Mouse (Mus musculus) embryonic facial prominence, embryonic 10.5 days (tissue): Measurements from ENCODE around the gene Gnptab. TPM values are rescaled to one million over a fixed set of nuclear protein-coding genes. Genes with fewer than 3 reads are reported as not detected.
"Not testable (repeated sequence)": the region's sequence is repeated elsewhere in the genome, so short reads cannot be mapped to it uniquely, and the experiment has no call there.

Experiments used
- DNase-seq: peaks from one replicate; pipeline ENCODE4 v3.0.0-alpha.2; 2017; ENCODE audit warnings: low spot score
- H3K27ac ChIP-seq: fragments of 300-500 bp; sonication (generic); replicated peaks from 2 replicates; pipeline ENCODE4 v1.5.1; 2016; ENCODE audit warnings: mild to moderate bottlenecking
- H3K27me3 ChIP-seq: fragments of 300-500 bp; sonication (generic); replicated peaks from 2 replicates; pipeline ENCODE4 v1.6.1; 2016; ENCODE audit warnings: low read depth, mild to moderate bottlenecking; ENCODE audit not compliant: poor library complexity, severe bottlenecking
- H3K36me3 ChIP-seq: fragments of 300-500 bp; sonication (generic); replicated peaks from 2 replicates; pipeline ENCODE4 v1.6.1; 2016; ENCODE audit warnings: mild to moderate bottlenecking, moderate library complexity
- H3K4me1 ChIP-seq: fragments of 300-500 bp; sonication (generic); 2 replicates; pipeline ENCODE4 v1.6.1; 2016
- H3K4me3 ChIP-seq: fragments of 300-500 bp; sonication (generic); 2 replicates; pipeline ENCODE4 v1.5.1; 2016; ENCODE audit warnings: mild to moderate bottlenecking, moderate library complexity
- H3K9me3 ChIP-seq: fragments of 300-500 bp; sonication (generic); 2 replicates; pipeline ENCODE4 v1.6.1; 2016; ENCODE audit warnings: mild to moderate bottlenecking
- WGBS: fragments of 180-500 bp; shearing (Covaris S2); methylation state at CpG from one replicate; pipeline ENCODE4 v1.1.7; 2016; 5-methylcytosine and 5-hydroxymethylcytosine counted together
- polyA plus RNA-seq: library from polyadenylated mRNA; unstranded; fragments of >200 nt; fragmentation: Nextera tagmentation; extraction: Ambion mirVana; gene quantifications from 2 replicates; pipeline ENCODE4 v1.2.1, GENCODE M21; 2016

Gnptab gene
- polyA plus RNA-seq, 1 experiment from 2014 or later: 8.4 TPM

GRCm38 (mm10) chr10:88356114-88356982 is 22.6 kb upstream of the Gnptab start:
- peak overlapping the region; percentile 69 for H3K4me3 ChIP-seq
- H3K27ac ChIP-seq: peak overlapping the region; percentile 71
- WGBS: 8% methylated on average over 21 of the region's 21 CpGs
- H3K9me3 ChIP-seq: peaks cover 3% of the 10 kb centered on the region; the same call in 1 of the 2 replicates
- peaks cover 11% of the 10 kb centered on the region for H3K4me1 ChIP-seq
- no peaks in the 10 kb centered on the region for H3K36me3 ChIP-seq
- H3K27me3 ChIP-seq: peaks cover 38% of the 10 kb centered on the region
- no peak for DNase-seq

GRCm38 (mm10) chr10:88356983-88357559 is 21.9 kb upstream of the Gnptab start:
- peak; percentile 69 for DNase-seq
- H3K9me3 ChIP-seq: peaks cover 3% of the 10 kb centered on the region; the same call in 1 of the 2 replicates
- peak overlapping the region; percentile 71 for H3K27ac ChIP-seq

DNA sequence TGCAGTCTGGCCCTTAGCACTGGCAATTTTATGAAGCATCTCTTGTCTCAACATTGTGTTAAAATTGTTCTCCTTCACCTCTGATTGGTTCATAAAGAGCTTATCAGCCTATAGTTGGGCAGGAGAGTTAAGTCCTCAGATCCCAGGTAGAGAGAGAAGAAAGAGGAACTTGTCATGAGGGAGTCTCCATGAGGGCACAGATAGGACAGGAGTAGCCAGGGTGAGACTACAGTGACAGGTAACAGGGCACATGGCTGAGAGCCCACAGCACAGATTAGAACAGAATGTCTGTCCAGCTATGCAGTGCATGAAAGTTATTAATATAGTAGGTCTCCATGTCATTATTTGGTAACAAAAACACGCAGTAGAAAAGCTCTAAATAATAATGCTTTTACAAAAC is 16.7 kb upstream of the Gnptab start:
- peaks cover 15% of the 10 kb centered on the region for H3K27me3 ChIP-seq
- WGBS: 74% methylated on average over 1 of the region's 1 CpGs
- H3K4me1 ChIP-seq: peaks cover under 1% of the 10 kb centered on the region
- DNase-seq: no peak
- H3K36me3 ChIP-seq: no peaks in the 10 kb centered on the region
- H3K27ac ChIP-seq: no peak overlapping the region
- no peak overlapping the region for H3K4me3 ChIP-seq
- H3K9me3 ChIP-seq: peaks cover 3% of the 10 kb centered on the region; the same call in 1 of the 2 replicates

More at GRCm38 (mm10) chr10:88356983-88357559, 21.9 kb upstream of the Gnptab start:
- 3% methylated on average over 47 of the region's 47 CpGs for WGBS
- Histone ChIP-seq H3K4me1 (peaks cover 11% of the 10 kb centered on the region), H3K27me3 (peaks cover 38% of the 10 kb centered on the region), H3K4me3 (peak overlapping the region; percentile 69), H3K36me3 (no peaks in the 10 kb centered on the region)

DNA sequence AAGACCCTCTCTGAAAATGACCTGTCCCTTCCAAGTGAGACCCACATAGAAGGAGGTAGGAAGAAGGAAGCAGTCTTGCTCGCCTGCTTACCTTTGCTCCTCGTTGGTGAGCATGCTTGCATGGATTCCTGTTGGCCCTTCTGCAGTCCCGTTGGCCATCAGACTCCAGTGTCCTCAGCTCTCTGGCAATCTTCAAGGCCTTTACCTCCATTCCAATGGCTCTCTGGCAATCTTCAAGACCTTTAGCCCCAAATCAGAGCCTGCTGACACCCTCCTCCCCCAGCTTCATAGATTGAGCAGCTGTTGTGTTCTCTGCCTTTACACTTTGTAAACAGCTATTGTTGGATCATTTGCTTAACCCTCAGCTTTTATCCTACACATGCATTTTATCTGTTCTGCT is 14.7 kb upstream of the Gnptab start:
- DNase-seq: no peak
- H3K4me1 ChIP-seq: no peaks in the 10 kb centered on the region
- H3K27ac ChIP-seq: no peak overlapping the region
- 83% methylated on average over 3 of the region's 3 CpGs for WGBS
- H3K27me3 ChIP-seq: no peaks in the 10 kb centered on the region
- no peak overlapping the region for H3K4me3 ChIP-seq
- no peaks in the 10 kb centered on the region for H3K9me3 ChIP-seq
- H3K36me3 ChIP-seq: no peaks in the 10 kb centered on the region

- no peak overlapping the region for H3K4me3 ChIP-seq
- H3K9me3 ChIP-seq: no peaks in the 10 kb centered on the region
- H3K4me1 ChIP-seq: no peaks in the 10 kb centered on the region
- WGBS: 61% methylated on average over 4 of the region's 4 CpGs
- no peak for DNase-seq
- H3K36me3 ChIP-seq: no peaks in the 10 kb centered on the region
- H3K27ac ChIP-seq: no peak overlapping the region
- no peaks in the 10 kb centered on the region for H3K27me3 ChIP-seq
Observed at GRCm38 (mm10) chr10:88369233-88369632, 9.7 kb upstream of the Gnptab start.

GRCm38 (mm10) chr10:88371793-88372192 is 7.1 kb upstream of the Gnptab start:
- no peak for DNase-seq
- Histone ChIP-seq H3K9me3 (no peaks in the 10 kb centered on the region), H3K27me3 (no peaks in the 10 kb centered on the region; the same call in 1 of the 2 replicates), H3K4me3 (no peak overlapping the region), H3K4me1 (no peaks in the 10 kb centered on the region), H3K27ac (no peak overlapping the region), H3K36me3 (no peaks in the 10 kb centered on the region)
- 4% methylated on average over 2 of the region's 2 CpGs for WGBS

- 91% methylated on average over 4 of the region's 4 CpGs for WGBS
- H3K36me3 ChIP-seq: no peaks in the 10 kb centered on the region
- H3K4me1 ChIP-seq: no peaks in the 10 kb centered on the region
- H3K9me3 ChIP-seq: no peaks in the 10 kb centered on the region
- H3K27me3 ChIP-seq: no peaks in the 10 kb centered on the region; the same call in 1 of the 2 replicates
- H3K4me3 ChIP-seq: no peak overlapping the region
- DNase-seq: no peak
- no peak overlapping the region for H3K27ac ChIP-seq
Observed at GRCm38 (mm10) chr10:88372436-88372835, 6.5 kb upstream of the Gnptab start.

DNA sequence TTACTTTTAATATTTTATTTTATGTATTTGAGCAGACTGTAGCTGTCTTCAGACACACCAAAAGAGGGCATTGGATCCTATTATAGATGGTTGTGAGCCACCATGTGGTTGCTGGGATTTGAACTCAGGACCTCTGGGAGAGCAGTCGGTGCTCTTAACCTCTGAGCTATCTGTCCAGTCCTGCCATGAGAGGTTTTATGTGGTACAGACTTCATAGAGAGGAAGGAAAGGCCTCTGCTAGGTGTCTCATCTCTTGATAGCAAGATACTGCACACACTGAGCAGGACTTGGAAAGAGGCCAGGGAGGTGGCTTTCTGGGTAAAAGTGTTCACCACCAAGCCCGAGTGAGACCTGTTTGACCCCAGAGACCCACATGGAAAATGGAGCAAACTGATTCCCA is 6.0 kb upstream of the Gnptab start:
- 78% methylated on average over 2 of the region's 2 CpGs for WGBS
- H3K4me3 ChIP-seq, DNase-seq, H3K4me1 ChIP-seq, H3K9me3 ChIP-seq, H3K27me3 ChIP-seq, H3K27ac ChIP-seq, H3K36me3 ChIP-seq: not testable (repeated sequence)

GRCm38 (mm10) chr10:88374984-88375383 is 3.9 kb upstream of the Gnptab start:
- Histone ChIP-seq H3K27ac (no peak overlapping the region), H3K4me1 (peaks cover under 1% of the 10 kb centered on the region), H3K4me3 (no peak overlapping the region), H3K27me3 (no peaks in the 10 kb centered on the region; the same call in 1 of the 2 replicates), H3K9me3 (no peaks in the 10 kb centered on the region), H3K36me3 (no peaks in the 10 kb centered on the region)
- DNase-seq: no peak
- WGBS: 30% methylated on average over 10 of the region's 10 CpGs

DNA sequence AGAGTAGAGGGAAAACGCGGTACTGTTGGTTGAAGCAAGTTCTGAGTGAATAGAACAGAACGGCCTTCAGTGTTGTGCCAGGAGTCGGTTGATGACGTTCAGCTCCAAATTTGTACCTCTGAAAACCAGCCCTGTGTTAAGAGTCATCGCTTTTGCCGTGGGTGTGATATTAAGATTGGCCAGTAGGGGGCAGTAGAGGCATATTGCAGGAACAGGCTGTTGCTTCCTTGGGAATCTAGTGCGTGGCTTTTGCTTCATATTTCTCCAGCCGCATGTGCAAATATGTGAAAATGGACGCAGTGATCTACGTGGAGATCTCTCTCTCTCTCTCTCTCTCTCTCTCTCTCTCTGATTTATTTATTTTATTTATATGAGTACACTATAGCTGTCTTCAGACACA is 2.2 kb upstream of the Gnptab start:
- no peaks in the 10 kb centered on the region; the same call in 1 of the 2 replicates for H3K27me3 ChIP-seq
- no peaks in the 10 kb centered on the region for H3K36me3 ChIP-seq
- 12% methylated on average over 11 of the region's 11 CpGs for WGBS
- H3K4me3 ChIP-seq: no peak overlapping the region
- peaks cover 18% of the 10 kb centered on the region for H3K4me1 ChIP-seq
- H3K27ac ChIP-seq: no peak overlapping the region
- DNase-seq: peak; percentile 87
- no peaks in the 10 kb centered on the region for H3K9me3 ChIP-seq

DNA sequence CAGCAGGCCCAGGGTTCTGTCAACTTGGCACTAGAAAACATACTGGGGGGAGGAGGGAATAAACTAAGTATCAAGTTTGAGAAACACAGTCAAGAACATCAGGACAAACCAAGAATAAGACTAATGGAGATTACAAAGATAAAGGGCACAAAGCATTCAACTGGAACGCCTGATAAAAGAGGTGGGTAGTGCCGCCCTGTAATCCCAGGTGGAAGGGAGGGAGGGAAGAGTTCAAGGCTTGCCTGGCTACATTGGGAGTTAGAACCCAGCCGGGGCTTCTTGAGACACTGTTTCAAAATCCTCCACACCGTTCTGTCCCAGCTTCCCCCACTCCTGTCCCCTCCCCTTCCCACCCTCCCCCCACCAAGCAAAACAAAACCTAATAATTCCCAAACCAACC is 1.3 kb upstream of the Gnptab start:
- Histone ChIP-seq H3K36me3 (no peaks in the 10 kb centered on the region), H3K9me3 (no peaks in the 10 kb centered on the region), H3K27ac (no peak overlapping the region), H3K4me3 (no peak overlapping the region), H3K27me3 (no peaks in the 10 kb centered on the region; the same call in 1 of the 2 replicates), H3K4me1 (peaks cover 21% of the 10 kb centered on the region)
- DNase-seq: no peak
- 78% methylated on average over 4 of the region's 4 CpGs for WGBS

- H3K4me1 ChIP-seq: peaks cover 24% of the 10 kb centered on the region
- DNase-seq: peak; percentile 35
- WGBS: 2% methylated on average over 11 of the region's 11 CpGs
- H3K27me3 ChIP-seq: no peaks in the 10 kb centered on the region; the same call in 1 of the 2 replicates
- no peaks in the 10 kb centered on the region for H3K9me3 ChIP-seq
- peak overlapping the region; percentile 84 for H3K4me3 ChIP-seq
- no peaks in the 10 kb centered on the region for H3K36me3 ChIP-seq
- H3K27ac ChIP-seq: no peak overlapping the region
Observed at GRCm38 (mm10) chr10:88380002-88380401, 1.1 kb downstream of the Gnptab start.
